Mouse (Mus musculus): ENCODE measurements around the gene Pqlc3.

DNA sequence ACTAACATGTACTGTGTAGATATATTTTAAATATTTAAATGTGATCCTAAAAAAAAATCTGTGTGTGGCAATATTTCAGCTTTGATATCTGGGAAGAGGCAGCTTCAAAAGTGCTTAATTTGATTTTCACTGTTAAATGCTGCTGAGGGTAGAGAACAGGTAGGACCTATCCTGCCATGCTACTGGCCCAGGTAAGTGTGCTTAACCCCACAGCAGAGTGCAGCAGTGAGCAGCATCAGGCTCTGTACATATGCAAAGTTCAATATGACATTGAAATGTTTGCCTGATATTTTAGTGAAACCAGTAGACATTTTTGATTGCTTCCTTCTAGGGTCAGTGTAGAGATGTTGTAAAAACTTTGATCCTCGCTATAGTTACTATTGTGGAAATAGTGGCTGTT lies 14.4 kb downstream of the Pqlc3 start:
- TF ChIP-seq CTCF (IDR thresholded peaks at IDR 0.05) (peak; percentile 22; the same call in 1 of the 2 replicates), EP300 (IDR thresholded peaks at IDR 0.05) (no peak)

Measured in lung, postnatal 0 days (tissue).